Mouse (Mus musculus): ENCODE results near the gene Slc51a. TPM values are rescaled to one million over a fixed set of nuclear protein-coding genes. Genes with fewer than 3 reads are reported as not detected.

Gene Slc51a
- total and polyA plus RNA-seq, 2 experiments from 2014 or later: 0.14 TPM; not detected in 1

DNA sequence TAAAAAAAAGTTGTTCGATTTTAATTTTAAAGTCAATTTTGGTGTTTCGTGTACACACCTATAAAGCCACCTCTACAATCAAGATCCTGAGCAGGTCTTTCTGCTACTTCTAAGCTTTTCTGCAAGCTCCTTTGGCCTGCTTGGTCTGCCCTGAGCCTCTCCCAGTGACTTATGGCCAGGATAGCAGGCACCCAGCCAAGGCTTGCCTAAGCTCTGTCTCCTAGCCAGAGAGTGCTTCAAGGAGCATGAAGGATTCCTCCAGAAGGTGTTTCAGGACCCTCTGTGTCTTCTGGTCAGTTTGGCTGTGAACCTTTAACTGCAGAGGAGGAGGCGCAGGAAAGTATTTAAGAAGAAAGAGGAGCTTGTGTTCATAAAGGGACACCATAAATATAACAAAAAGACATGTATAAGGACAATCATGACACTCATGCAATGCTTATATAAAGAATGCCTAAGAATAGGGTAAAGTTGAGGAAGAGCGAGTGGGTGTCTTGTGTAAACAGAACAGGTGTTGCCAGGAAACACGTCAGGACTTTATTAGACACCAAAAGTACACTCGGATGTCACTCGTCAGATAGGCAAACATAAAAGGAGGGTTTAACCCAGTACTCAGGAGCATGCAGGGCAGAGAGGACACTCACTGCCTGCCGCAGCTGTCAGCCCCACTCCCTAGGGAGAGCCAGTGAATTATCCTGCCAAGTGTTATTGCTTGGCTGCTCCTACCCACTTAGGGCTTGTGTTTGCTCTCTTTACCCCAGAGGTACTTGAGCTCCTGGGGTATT is 36.0 kb upstream of the Slc51a start:
- 51% methylated on average over 8 of the region's 8 CpGs for WGBS
- H3K27ac ChIP-seq (ENCODE audit: low read depth, low read length): no peak overlapping the region
- ATAC-seq (ENCODE audit: low FRiP score): 0 out of 2 replicates have a peak, but pooled peaks have one; percentile 41

DNA sequence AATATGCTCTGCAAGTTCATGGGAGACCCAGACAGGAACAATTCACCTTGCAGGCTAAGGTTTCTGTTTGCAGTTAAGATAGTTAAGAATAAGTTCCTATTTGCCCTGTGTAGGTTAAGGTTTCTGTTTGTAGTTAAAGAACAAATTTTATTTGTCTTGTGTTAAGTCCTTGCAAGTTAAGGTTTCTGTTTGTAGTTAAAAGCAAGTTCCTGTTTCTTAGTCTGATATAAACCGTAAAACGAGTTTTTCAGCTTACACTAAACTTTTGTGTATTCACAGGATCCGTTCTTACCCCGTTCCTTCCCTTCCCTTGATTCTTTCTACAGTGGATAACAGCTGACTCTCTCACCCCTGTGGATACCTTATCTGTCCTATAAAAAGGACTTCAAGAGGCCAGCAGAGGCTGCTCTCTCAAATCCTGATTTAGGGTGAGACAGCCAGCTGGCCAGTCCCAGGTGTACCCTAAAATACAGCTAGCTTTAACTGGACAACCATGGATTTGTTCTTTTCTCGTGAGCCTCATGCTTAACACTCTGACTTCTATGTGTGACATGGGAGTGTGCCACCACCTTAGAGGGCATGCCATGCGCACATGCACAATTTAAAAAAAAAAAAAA is 35.0 kb upstream of the Slc51a start:
- no peaks in the 10 kb centered on the region for H3K9me3 ChIP-seq (ENCODE audit: low read length)
- no peaks in the 10 kb centered on the region for H3K27me3 ChIP-seq (ENCODE audit: insufficient read depth, low read length)
- H3K36me3 ChIP-seq (ENCODE audit: insufficient read depth, low read length): no peaks in the 10 kb centered on the region
- no peak overlapping the region for H3K9ac ChIP-seq (replicated peaks; ENCODE audit: low read length, poor library complexity, severe bottlenecking)
- no peak for TF ChIP-seq CTCF (IDR thresholded peaks at IDR 0.05)
- H3K27ac ChIP-seq (ENCODE audit: low read depth, low read length): no peak overlapping the region
- H3K4me3 ChIP-seq (ENCODE audit: low read depth, low read length): no peak overlapping the region
- no peak overlapping the region for H3K4me2 ChIP-seq (ENCODE audit: low read depth, low read length, poor library complexity, severe bottlenecking)
- H3K4me1 ChIP-seq (ENCODE audit: insufficient read depth, low read length): no peaks in the 10 kb centered on the region; the same call in 1 of the 2 replicates
- WGBS: 84% methylated on average over 6 of the region's 6 CpGs
- DNase-seq (ENCODE audit: low spot score) (no peak), ATAC-seq (ENCODE audit: low FRiP score) (no peak)

More for the DNA sequence above, 36.0 kb upstream of the Slc51a start:
- no peak overlapping the region for H3K4me2 ChIP-seq (ENCODE audit: low read depth, low read length, poor library complexity, severe bottlenecking)
- no peak overlapping the region for H3K9ac ChIP-seq (replicated peaks; ENCODE audit: low read length, poor library complexity, severe bottlenecking)
- no peaks in the 10 kb centered on the region for H3K9me3 ChIP-seq (ENCODE audit: low read length)
- DNase-seq (ENCODE audit: low spot score): peak; percentile 66
- H3K4me1 ChIP-seq (ENCODE audit: insufficient read depth, low read length): no peaks in the 10 kb centered on the region; the same call in 1 of the 2 replicates
- H3K27me3 ChIP-seq (ENCODE audit: insufficient read depth, low read length): no peaks in the 10 kb centered on the region
- TF ChIP-seq CTCF (IDR thresholded peaks at IDR 0.05): no peak
- H3K36me3 ChIP-seq (ENCODE audit: insufficient read depth, low read length): no peaks in the 10 kb centered on the region
- H3K4me3 ChIP-seq (ENCODE audit: low read depth, low read length): no peak overlapping the region

DNA sequence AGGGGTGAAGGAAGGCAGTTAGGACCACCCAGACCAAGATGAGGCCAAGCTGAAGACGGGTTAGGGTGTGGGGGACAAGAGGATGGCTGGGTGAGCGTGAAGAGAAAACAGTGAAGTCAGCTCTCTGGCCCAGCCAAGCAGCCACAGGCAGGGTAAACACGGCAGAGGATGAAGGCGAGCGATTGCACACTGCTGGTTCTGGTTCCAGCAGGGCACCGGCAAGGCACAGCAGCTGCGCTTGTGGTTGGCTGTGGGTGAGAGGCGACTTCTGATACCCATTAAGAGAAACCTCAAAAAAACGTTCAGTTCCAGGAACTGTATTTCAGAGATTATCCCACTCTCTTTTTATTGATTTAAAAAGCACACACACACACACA is 32.7 kb upstream of the Slc51a start:
- Histone ChIP-seq H3K27me3 (ENCODE audit: insufficient read depth, low read length) (no peaks in the 10 kb centered on the region), H3K4me3 (ENCODE audit: low read depth, low read length) (no peak overlapping the region), H3K9ac (replicated peaks; ENCODE audit: low read length, poor library complexity, severe bottlenecking) (no peak overlapping the region), H3K9me3 (ENCODE audit: low read length) (no peaks in the 10 kb centered on the region), H3K4me2 (ENCODE audit: low read depth, low read length, poor library complexity, severe bottlenecking) (no peak overlapping the region), H3K4me1 (ENCODE audit: insufficient read depth, low read length) (peaks cover 6% of the 10 kb centered on the region; the same call in 1 of the 2 replicates), H3K36me3 (ENCODE audit: insufficient read depth, low read length) (no peaks in the 10 kb centered on the region), H3K27ac (ENCODE audit: low read depth, low read length) (0 out of 2 replicates have a peak overlapping the region, but pooled peaks have one; percentile 6)
- 50% methylated on average over 9 of the region's 9 CpGs for WGBS
- DNase-seq (ENCODE audit: low spot score): no peak
- TF ChIP-seq CTCF (IDR thresholded peaks at IDR 0.05): no peak
- no peak for ATAC-seq (ENCODE audit: low FRiP score)

DNA sequence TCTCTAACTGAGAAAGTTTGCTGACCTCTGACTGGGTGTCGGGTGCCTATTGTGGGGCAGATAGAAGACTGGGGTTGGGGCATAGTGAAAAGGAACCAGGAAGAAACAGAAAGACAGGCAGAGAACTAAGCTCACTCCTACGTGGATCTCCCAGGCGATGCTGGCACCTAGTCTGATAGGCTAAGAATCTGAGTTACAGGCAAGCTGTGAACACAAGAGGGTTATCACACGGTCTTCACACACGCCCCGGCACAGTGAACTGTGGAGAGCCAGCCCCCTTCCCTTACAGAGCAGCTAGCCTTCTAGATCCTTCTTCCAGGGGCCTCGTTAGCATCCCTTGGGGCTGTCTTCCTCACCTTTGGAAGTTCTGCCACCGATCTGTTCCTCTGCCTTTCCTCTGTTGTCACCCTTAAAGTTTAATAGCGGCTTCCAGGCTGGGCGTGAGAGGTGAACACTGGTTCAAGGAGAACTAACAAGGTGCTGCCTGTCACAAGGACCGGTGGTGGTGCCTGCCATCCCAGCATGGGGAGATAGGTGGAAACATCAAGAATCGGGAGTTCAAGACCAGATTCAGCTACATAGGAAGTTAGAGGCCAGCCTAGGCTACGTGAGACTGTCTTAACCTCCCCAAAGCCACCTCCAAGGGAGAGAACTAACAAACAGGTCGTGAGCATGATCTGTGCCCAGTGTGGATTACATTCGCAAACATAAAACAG is 32.1 kb upstream of the Slc51a start:
- Histone ChIP-seq H3K36me3 (ENCODE audit: insufficient read depth, low read length) (no peaks in the 10 kb centered on the region), H3K9ac (replicated peaks; ENCODE audit: low read length, poor library complexity, severe bottlenecking) (no peak overlapping the region), H3K4me2 (ENCODE audit: low read depth, low read length, poor library complexity, severe bottlenecking) (no peak overlapping the region), H3K4me1 (ENCODE audit: insufficient read depth, low read length) (peaks cover 6% of the 10 kb centered on the region; the same call in 1 of the 2 replicates), H3K27me3 (ENCODE audit: insufficient read depth, low read length) (no peaks in the 10 kb centered on the region), H3K9me3 (ENCODE audit: low read length) (no peaks in the 10 kb centered on the region), H3K27ac (ENCODE audit: low read depth, low read length) (no peak overlapping the region), H3K4me3 (ENCODE audit: low read depth, low read length) (no peak overlapping the region)
- 86% methylated on average over 15 of the region's 15 CpGs for WGBS
- ATAC-seq (ENCODE audit: low FRiP score) (no peak), DNase-seq (ENCODE audit: low spot score) (no peak)
- no peak for TF ChIP-seq CTCF (IDR thresholded peaks at IDR 0.05)

DNA sequence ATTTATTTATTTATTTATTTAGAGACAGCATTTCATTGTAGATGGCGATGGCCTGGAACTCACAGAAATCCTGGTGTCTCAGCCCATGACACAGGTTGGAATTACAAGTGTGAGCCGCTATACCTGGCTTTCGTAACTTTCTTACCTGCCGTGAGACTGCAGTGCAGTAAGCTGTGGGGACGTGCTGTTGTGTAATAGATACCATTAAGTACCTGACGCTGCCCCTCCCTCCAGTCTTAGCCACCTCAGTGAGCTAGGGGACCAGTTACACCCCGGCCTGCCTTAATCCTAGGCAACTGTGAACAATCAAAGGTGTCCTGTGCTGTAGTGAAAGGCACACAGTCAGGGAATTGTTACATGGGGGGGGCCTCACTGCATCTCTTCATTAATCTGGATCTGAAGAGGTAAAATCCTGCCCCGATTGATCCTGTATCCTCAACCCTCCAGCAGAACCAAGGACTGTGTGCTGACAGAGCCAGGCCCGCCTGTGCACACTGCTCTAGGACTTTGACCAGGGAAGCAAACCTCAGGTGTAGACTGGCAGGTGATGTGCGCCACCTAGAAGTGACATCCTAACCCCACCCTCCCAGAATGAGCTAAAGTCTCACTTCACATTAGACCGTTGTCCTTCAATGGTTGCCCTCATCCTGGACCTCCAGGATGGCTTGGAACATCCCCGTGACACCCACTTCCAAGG is 30.3 kb upstream of the Slc51a start:
- Histone ChIP-seq H3K9ac (replicated peaks; ENCODE audit: low read length, poor library complexity, severe bottlenecking) (no peak overlapping the region), H3K9me3 (ENCODE audit: low read length) (no peaks in the 10 kb centered on the region), H3K27ac (ENCODE audit: low read depth, low read length) (no peak overlapping the region), H3K4me1 (ENCODE audit: insufficient read depth, low read length) (peaks cover 6% of the 10 kb centered on the region; the same call in 1 of the 2 replicates), H3K27me3 (ENCODE audit: insufficient read depth, low read length) (no peaks in the 10 kb centered on the region), H3K4me3 (ENCODE audit: low read depth, low read length) (no peak overlapping the region), H3K4me2 (ENCODE audit: low read depth, low read length, poor library complexity, severe bottlenecking) (no peak overlapping the region), H3K36me3 (ENCODE audit: insufficient read depth, low read length) (no peaks in the 10 kb centered on the region)
- ATAC-seq (ENCODE audit: low FRiP score) (no peak), DNase-seq (ENCODE audit: low spot score) (no peak)
- no peak for TF ChIP-seq CTCF (IDR thresholded peaks at IDR 0.05)
- WGBS: 95% methylated on average over 12 of the region's 12 CpGs
